Mouse (Mus musculus) embryo, embryonic 9.5 days (tissue): Measurements from ENCODE around the gene Tph1.

Experiments used
- DNase-seq: peaks from one replicate; pipeline ENCODE4 v3.0.0-alpha.2; 2017; ENCODE audit errors: extremely low spot score

Tph1 gene

GRCm38 (mm10) chr7:46601097-46601496 lies 71.2 kb downstream of the Tph1 start:
- DNase-seq = peak; percentile 14

GRCm38 (mm10) chr7:46597006-46597405 lies 75.3 kb downstream of the Tph1 start:
- DNase-seq = no peak
